ENCODE assay signal across 22 mouse cellular contexts in the genomic region with DNA sequence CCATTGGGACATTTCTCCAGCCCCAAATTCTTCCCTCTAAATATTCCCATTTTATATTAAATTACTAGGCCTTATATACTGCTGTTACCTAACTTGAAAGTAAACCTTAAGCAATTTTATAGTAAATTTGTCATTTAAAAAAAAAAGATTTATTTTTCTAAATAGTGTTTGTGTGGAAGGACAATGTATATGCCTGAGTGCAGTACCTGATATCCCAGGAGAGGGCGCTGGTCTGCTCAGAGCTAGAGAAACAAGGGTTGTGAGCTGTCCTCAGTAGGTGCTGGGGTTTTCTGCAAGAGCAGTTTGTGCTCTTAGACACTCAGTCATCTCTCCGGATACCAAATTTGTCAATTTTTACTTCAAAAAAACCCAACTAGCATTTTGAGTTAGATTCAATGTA.
A peak's percentile ranks its signal among the peaks of the same experiment; 100 is the strongest.
DNase-seq lines count a peak whose midpoint lies in the region; ATAC-seq and TF ChIP-seq lines count a peak whose summit lies in the region.
"Had no signal": no experiment of that assay in that cellular context is flagged by ENCODE, and none has a peak within 500 bp of the region (broad histone marks: within the 10 kb centered on the region; RNA-seq: fewer than 3 reads in every experiment).

No protein-coding gene starts in this region.

- no peaks in the 10 kb centered on the region for H3K9me3 ChIP-seq in forebrain, postnatal 0 days (ENCODE audit: low read length)
- H3K9me3 ChIP-seq in forebrain, embryonic 14.5 days (replicated peaks; ENCODE audit: control insufficient read depth, low read length), result no peaks in the 10 kb centered on the region
- H3K9me3 ChIP-seq in kidney, postnatal 0 days (replicated peaks; ENCODE audit: low read length), result no peaks in the 10 kb centered on the region
- no peaks in the 10 kb centered on the region for H3K9me3 ChIP-seq in stomach, postnatal 0 days (ENCODE audit: control insufficient read depth, low read length)
- H3K9me3 ChIP-seq in forebrain, embryonic 10.5 days, result no peaks in the 10 kb centered on the region
- H3K9me3 ChIP-seq: forebrain, embryonic 15.5 days; heart, embryonic 10.5 days; heart, embryonic 15.5 days; hindbrain, embryonic 10.5 days; intestine, embryonic 15.5 days had no signal

- no peak overlapping the region for H3K4me3 ChIP-seq in forebrain, postnatal 0 days (ENCODE audit: low read depth, low read length)
- no peak overlapping the region for H3K4me3 ChIP-seq in forebrain, embryonic 14.5 days (ENCODE audit: low read depth, low read length)
- no peak overlapping the region for H3K4me3 ChIP-seq in kidney, postnatal 0 days (replicated peaks; ENCODE audit: low read depth, low read length)
- no peak overlapping the region for H3K4me3 ChIP-seq in kidney, adult 2 months (ENCODE audit: insufficient read depth, low read depth, low read length)
- no peak overlapping the region for H3K4me3 ChIP-seq in stomach, postnatal 0 days (ENCODE audit: low read depth, low read length)
- no peak overlapping the region for H3K4me3 ChIP-seq in forebrain, embryonic 10.5 days
- H3K4me3 ChIP-seq: forebrain, embryonic 15.5 days; heart, embryonic 10.5 days; heart, embryonic 15.5 days; hindbrain, embryonic 10.5 days; intestine, embryonic 15.5 days had no signal

- no peak overlapping the region for H3K4me2 ChIP-seq in forebrain, postnatal 0 days (ENCODE audit: low read depth)
- no peak overlapping the region for H3K4me2 ChIP-seq in forebrain, embryonic 14.5 days (ENCODE audit: low read length)
- H3K4me2 ChIP-seq in kidney, postnatal 0 days (ENCODE audit: low read length), result no peak overlapping the region
- H3K4me2 ChIP-seq in stomach, postnatal 0 days (replicated peaks; ENCODE audit: low read depth), result no peak overlapping the region
- H3K4me2 ChIP-seq: forebrain, embryonic 15.5 days; heart, embryonic 15.5 days; hindbrain, embryonic 14.5 days; intestine, embryonic 15.5 days had no signal

- no peak for DNase-seq in forebrain, postnatal 0 days
- no peak for DNase-seq in forebrain, embryonic 14.5 days (ENCODE audit: low spot score)
- DNase-seq in kidney, postnatal 0 days (ENCODE audit: low spot score), result no peak
- DNase-seq in kidney, adult 2 months, result no peak
- DNase-seq in thymus, postnatal 4 days, result peak; percentile 11
- no peak for DNase-seq in thymus, postnatal 25 days
- no peak for DNase-seq in stomach, postnatal 0 days (ENCODE audit: low spot score)
- no peak for DNase-seq in forebrain, embryonic 10.5 days (ENCODE audit: extremely low spot score, low spot score)
- DNase-seq: adrenal gland, postnatal 10 days; B cell, adult 2 months; cerebellum, adult 11-12 months; cerebellum, adult 9-10 months; cerebellum, postnatal 25 days; gastrocnemius, postnatal 25 days; heart, postnatal 14 days had no signal

- TF ChIP-seq POLR2A in kidney, adult 2 months (IDR thresholded peaks at IDR 0.05; ENCODE audit: low read depth, low read length), result no peak

- H3K4me1 ChIP-seq in forebrain, postnatal 0 days (ENCODE audit: insufficient read depth), result peaks cover 5% of the 10 kb centered on the region; the same call in 1 of the 2 replicates
- H3K4me1 ChIP-seq in forebrain, embryonic 14.5 days (ENCODE audit: control insufficient read depth, insufficient read depth, low read length), result peaks cover 13% of the 10 kb centered on the region
- H3K4me1 ChIP-seq in kidney, postnatal 0 days (replicated peaks; ENCODE audit: insufficient read depth, low read length), result no peaks in the 10 kb centered on the region
- no peaks in the 10 kb centered on the region for H3K4me1 ChIP-seq in kidney, adult 2 months (ENCODE audit: control insufficient read depth, insufficient read depth, low read length)
- H3K4me1 ChIP-seq in stomach, postnatal 0 days (replicated peaks; ENCODE audit: control insufficient read depth, insufficient read depth), result no peaks in the 10 kb centered on the region
- peaks cover 17% of the 10 kb centered on the region for H3K4me1 ChIP-seq in forebrain, embryonic 10.5 days
- H3K4me1 ChIP-seq: heart, embryonic 10.5 days; heart, embryonic 15.5 days; hindbrain, embryonic 10.5 days; intestine, embryonic 15.5 days had no signal

- 82% methylated on average over 2 of the region's 2 CpGs for WGBS in forebrain, postnatal 0 days
- WGBS in forebrain, embryonic 14.5 days, result 69% methylated on average over 2 of the region's 2 CpGs
- WGBS in kidney, postnatal 0 days, result 81% methylated on average over 2 of the region's 2 CpGs
- 74% methylated on average over 2 of the region's 2 CpGs for WGBS in kidney, adult 2 months
- WGBS in stomach, postnatal 0 days, result 75% methylated on average over 2 of the region's 2 CpGs
- 79% methylated on average over 2 of the region's 2 CpGs for WGBS in forebrain, embryonic 10.5 days

- no peaks in the 10 kb centered on the region for H3K36me3 ChIP-seq in forebrain, postnatal 0 days (ENCODE audit: insufficient read depth)
- no peaks in the 10 kb centered on the region for H3K36me3 ChIP-seq in forebrain, embryonic 14.5 days (ENCODE audit: control insufficient read depth, insufficient read depth, low read length)
- no peaks in the 10 kb centered on the region for H3K36me3 ChIP-seq in kidney, postnatal 0 days (ENCODE audit: insufficient read depth, low read length)
- no peaks in the 10 kb centered on the region for H3K36me3 ChIP-seq in kidney, adult 2 months (ENCODE audit: control insufficient read depth, insufficient read depth, low read length)
- H3K36me3 ChIP-seq in stomach, postnatal 0 days (ENCODE audit: control insufficient read depth, insufficient read depth, low read length), result no peaks in the 10 kb centered on the region
- H3K36me3 ChIP-seq in forebrain, embryonic 10.5 days (replicated peaks), result no peaks in the 10 kb centered on the region
- H3K36me3 ChIP-seq: forebrain, embryonic 15.5 days; heart, embryonic 10.5 days; heart, embryonic 15.5 days; hindbrain, embryonic 10.5 days; intestine, embryonic 15.5 days had no signal

- H3K27me3 ChIP-seq in forebrain, postnatal 0 days (ENCODE audit: insufficient read depth, low read length), result no peaks in the 10 kb centered on the region
- no peaks in the 10 kb centered on the region for H3K27me3 ChIP-seq in forebrain, embryonic 14.5 days (replicated peaks; ENCODE audit: control insufficient read depth, insufficient read depth, low read length)
- H3K27me3 ChIP-seq in kidney, postnatal 0 days (ENCODE audit: insufficient read depth, low read length), result no peaks in the 10 kb centered on the region
- H3K27me3 ChIP-seq in kidney, adult 2 months (replicated peaks; ENCODE audit: control insufficient read depth, insufficient read depth, low read length), result no peaks in the 10 kb centered on the region
- no peaks in the 10 kb centered on the region for H3K27me3 ChIP-seq in stomach, postnatal 0 days (ENCODE audit: control insufficient read depth, insufficient read depth, low read length)
- peaks cover 13% of the 10 kb centered on the region for H3K27me3 ChIP-seq in forebrain, embryonic 10.5 days (ENCODE audit: poor library complexity, severe bottlenecking)
- H3K27me3 ChIP-seq: forebrain, embryonic 15.5 days; heart, embryonic 15.5 days; intestine, embryonic 15.5 days had no signal

- no peak for TF ChIP-seq EP300 in stomach, postnatal 0 days (optimal IDR thresholded peaks at IDR 0.05)

- no peak overlapping the region for H3K9ac ChIP-seq in forebrain, postnatal 0 days
- no peak overlapping the region for H3K9ac ChIP-seq in forebrain, embryonic 14.5 days (ENCODE audit: low read length)
- no peak overlapping the region for H3K9ac ChIP-seq in kidney, postnatal 0 days (ENCODE audit: low read depth, low read length)
- H3K9ac ChIP-seq in stomach, postnatal 0 days (ENCODE audit: low read length), result no peak overlapping the region
- H3K9ac ChIP-seq: forebrain, embryonic 15.5 days; heart, embryonic 15.5 days; hindbrain, embryonic 14.5 days; intestine, embryonic 15.5 days had no signal

- ATAC-seq in forebrain, postnatal 0 days, result no peak
- ATAC-seq in forebrain, embryonic 14.5 days, result no peak
- no peak for ATAC-seq in kidney, postnatal 0 days (replicated peaks; ENCODE audit: low FRiP score, low read depth)
- ATAC-seq in stomach, postnatal 0 days (ENCODE audit: low FRiP score, low TSS enrichment), result no peak
- ATAC-seq: CD4-positive, CD25-positive, alpha-beta regulatory T cell, adult 4 months; forebrain, embryonic 15.5 days; intestine, embryonic 15.5 days had no signal

- TF ChIP-seq CTCF in forebrain, postnatal 0 days (IDR thresholded peaks at IDR 0.05; ENCODE audit: low read depth), result 0 out of 2 replicates have a peak, but pooled peaks have one; percentile 8
- TF ChIP-seq CTCF in kidney, postnatal 0 days (IDR thresholded peaks at IDR 0.05; ENCODE audit: low read depth), result peak; percentile 13; the same call in 1 of the 2 replicates
- no peak for TF ChIP-seq CTCF in kidney, adult 2 months (conservative IDR thresholded peaks at IDR 0.05; ENCODE audit: insufficient read depth, insufficient read length, low read depth, low read length)
- peak; percentile 20; the same call in 1 of the 2 replicates for TF ChIP-seq CTCF in stomach, postnatal 0 days (IDR thresholded peaks at IDR 0.05; ENCODE audit: low read depth)

- H3K27ac ChIP-seq in forebrain, postnatal 0 days (ENCODE audit: low read depth, low read length), result no peak overlapping the region
- no peak overlapping the region for H3K27ac ChIP-seq in forebrain, embryonic 14.5 days (ENCODE audit: low read depth, low read length)
- H3K27ac ChIP-seq in kidney, postnatal 0 days, result no peak overlapping the region
- H3K27ac ChIP-seq in kidney, adult 2 months (ENCODE audit: insufficient read depth, low read depth, low read length), result no peak overlapping the region
- no peak overlapping the region for H3K27ac ChIP-seq in stomach, postnatal 0 days (replicated peaks)
- no peak overlapping the region for H3K27ac ChIP-seq in forebrain, embryonic 10.5 days
- H3K27ac ChIP-seq: forebrain, embryonic 15.5 days; heart, embryonic 10.5 days; heart, embryonic 15.5 days; hindbrain, embryonic 10.5 days; hindbrain, embryonic 14.5 days; intestine, embryonic 15.5 days had no signal
